Mouse (Mus musculus): Measurements from ENCODE around the gene Hoxa10. TPM values are rescaled to one million over a fixed set of nuclear protein-coding genes. Genes with fewer than 3 reads are reported as not detected.

Hoxa10 gene
- polyA plus RNA-seq, 1 experiment from 2014 or later, result not detected

- Histone ChIP-seq H3K4me2 (replicated peaks; ENCODE audit: low read depth, low read length) (peak within 1 kb of the TSS; percentile 69), H3K36me3 (ENCODE audit: insufficient read depth, low read length) (no peaks in the 10 kb centered on the region), H3K27me3 (replicated peaks; ENCODE audit: insufficient read depth, low read length) (peaks cover 83% of the 10 kb centered on the region), H3K9me3 (ENCODE audit: low read length) (no peaks in the 10 kb centered on the region), H3K4me1 (ENCODE audit: insufficient read depth, low read depth, low read length) (no peaks in the 10 kb centered on the region), H3K4me3 (ENCODE audit: low read depth, low read length) (peak within 1 kb of the TSS; percentile 43), H3K27ac (ENCODE audit: low read length) (no peak within 1 kb of the TSS), H3K9ac (replicated peaks; ENCODE audit: low read depth) (no peak within 1 kb of the TSS)
- TF ChIP-seq EP300 (IDR thresholded peaks at IDR 0.05) (no peak), CTCF (IDR thresholded peaks at IDR 0.05) (no peak)
- 2% methylated on average over 20 of the region's 72 CpGs for WGBS
- ATAC-seq (peak; percentile 76), DNase-seq (ENCODE audit: low spot score) (no peak)
Measured at GRCm38 (mm10) chr6:52260654-52261575, 20.3 kb upstream of the Hoxa10 start, which contains the start of gene Hoxa13. TSS of gene Hoxa13 (minus strand) at chr6:52260880.

- H3K27me3 ChIP-seq (replicated peaks; ENCODE audit: insufficient read depth, low read length), result peaks cover 81% of the 10 kb centered on the region
- H3K4me2 ChIP-seq (replicated peaks; ENCODE audit: low read depth, low read length), result peak overlapping the region; percentile 69
- no peak overlapping the region for H3K9ac ChIP-seq (replicated peaks; ENCODE audit: low read depth)
- H3K4me1 ChIP-seq (ENCODE audit: insufficient read depth, low read depth, low read length), result no peaks in the 10 kb centered on the region
- 3% methylated on average over 35 of the region's 39 CpGs for WGBS
- no peaks in the 10 kb centered on the region for H3K9me3 ChIP-seq (ENCODE audit: low read length)
- DNase-seq (ENCODE audit: low spot score), result no peak
- no peaks in the 10 kb centered on the region for H3K36me3 ChIP-seq (ENCODE audit: insufficient read depth, low read length)
- TF ChIP-seq CTCF (IDR thresholded peaks at IDR 0.05), result no peak
- TF ChIP-seq EP300 (IDR thresholded peaks at IDR 0.05), result no peak
- no peak overlapping the region for H3K27ac ChIP-seq (ENCODE audit: low read length)
- no peak; the same call in 1 of the 2 replicates for ATAC-seq
- peak overlapping the region; percentile 30 for H3K4me3 ChIP-seq (ENCODE audit: low read depth, low read length)
Measured at GRCm38 (mm10) chr6:52259811-52260261, 19.2 kb upstream of the Hoxa10 start.

- ATAC-seq (no peak; the same call in 1 of the 2 replicates), DNase-seq (ENCODE audit: low spot score) (no peak)
- H3K27me3 ChIP-seq (replicated peaks; ENCODE audit: insufficient read depth, low read length), result peaks cover 76% of the 10 kb centered on the region
- no peaks in the 10 kb centered on the region for H3K4me1 ChIP-seq (ENCODE audit: insufficient read depth, low read depth, low read length)
- no peak overlapping the region for H3K9ac ChIP-seq (replicated peaks; ENCODE audit: low read depth)
- no peak overlapping the region for H3K27ac ChIP-seq (ENCODE audit: low read length)
- no peak overlapping the region for H3K4me3 ChIP-seq (ENCODE audit: low read depth, low read length)
- H3K4me2 ChIP-seq (replicated peaks; ENCODE audit: low read depth, low read length), result no peak overlapping the region
- 2% methylated on average over 25 of the region's 25 CpGs for WGBS
- TF ChIP-seq CTCF (IDR thresholded peaks at IDR 0.05), result no peak
- TF ChIP-seq EP300 (IDR thresholded peaks at IDR 0.05), result no peak
- no peaks in the 10 kb centered on the region for H3K36me3 ChIP-seq (ENCODE audit: insufficient read depth, low read length)
- no peaks in the 10 kb centered on the region for H3K9me3 ChIP-seq (ENCODE audit: low read length)
Measured at GRCm38 (mm10) chr6:52259081-52259790, 18.6 kb upstream of the Hoxa10 start.

- no peaks in the 10 kb centered on the region for H3K36me3 ChIP-seq (ENCODE audit: insufficient read depth, low read length)
- peaks cover 83% of the 10 kb centered on the region for H3K27me3 ChIP-seq (replicated peaks; ENCODE audit: insufficient read depth, low read length)
- H3K9me3 ChIP-seq (ENCODE audit: low read length), result no peaks in the 10 kb centered on the region
- WGBS, result under 1% methylated on average over 6 of the region's 6 CpGs
- DNase-seq (ENCODE audit: low spot score) (peak; percentile 82), ATAC-seq (no peak)
- H3K4me3 ChIP-seq (ENCODE audit: low read depth, low read length), result no peak overlapping the region
- no peak overlapping the region for H3K9ac ChIP-seq (replicated peaks; ENCODE audit: low read depth)
- no peak overlapping the region for H3K27ac ChIP-seq (ENCODE audit: low read length)
- no peaks in the 10 kb centered on the region for H3K4me1 ChIP-seq (ENCODE audit: insufficient read depth, low read depth, low read length)
- TF ChIP-seq EP300 (IDR thresholded peaks at IDR 0.05), result no peak
- peak; percentile 88 for TF ChIP-seq CTCF (IDR thresholded peaks at IDR 0.05)
- H3K4me2 ChIP-seq (replicated peaks; ENCODE audit: low read depth, low read length), result no peak overlapping the region
Measured at GRCm38 (mm10) chr6:52256956-52257355, 16.3 kb upstream of the Hoxa10 start.

- 2% methylated on average over 59 of the region's 59 CpGs for WGBS
- DNase-seq (ENCODE audit: low spot score) (no peak), ATAC-seq (no peak)
- Histone ChIP-seq H3K4me1 (ENCODE audit: insufficient read depth, low read depth, low read length) (no peaks in the 10 kb centered on the region), H3K27me3 (replicated peaks; ENCODE audit: insufficient read depth, low read length) (peaks cover 87% of the 10 kb centered on the region), H3K9ac (replicated peaks; ENCODE audit: low read depth) (no peak overlapping the region), H3K4me3 (ENCODE audit: low read depth, low read length) (peak overlapping the region; percentile 12; the same call in 1 of the 2 replicates), H3K27ac (ENCODE audit: low read length) (no peak overlapping the region), H3K36me3 (ENCODE audit: insufficient read depth, low read length) (no peaks in the 10 kb centered on the region), H3K9me3 (ENCODE audit: low read length) (no peaks in the 10 kb centered on the region), H3K4me2 (replicated peaks; ENCODE audit: low read depth, low read length) (no peak overlapping the region)
- TF ChIP-seq EP300 (IDR thresholded peaks at IDR 0.05), result no peak
- no peak for TF ChIP-seq CTCF (IDR thresholded peaks at IDR 0.05)
Measured at GRCm38 (mm10) chr6:52253511-52254500, 13.2 kb upstream of the Hoxa10 start.
